Mouse (Mus musculus) gonadal fat pad, adult 2 months (tissue): Measurements from ENCODE around the gene Arfip1. TPM values are rescaled to one million over a fixed set of nuclear protein-coding genes. Genes with fewer than 3 reads are reported as not detected.
"Not testable (repeated sequence)": the region's sequence is repeated elsewhere in the genome, so short reads cannot be mapped to it uniquely, and the experiment has no call there.

ENCODE experiments used
- DNase-seq: peaks from one replicate; pipeline ENCODE4 v3.0.0-alpha.2; 2012; ENCODE audit warnings: low read depth
- polyA plus RNA-seq: library from polyadenylated mRNA; depleted of rRNA; stranded (reverse); fragments of >200 nt; gene quantifications from 2 replicates; pipeline ENCODE4 v1.2.3, GENCODE M21; 2012

Gene Arfip1
- polyA plus RNA-seq, 1 experiment, result 16.1 TPM

GRCm38 (mm10) chr3:84570501-84570900 lies 11.9 kb downstream of the Arfip1 start:
- DNase-seq, result no peak

- no peak for DNase-seq
These were observed 12.8 kb downstream of the Arfip1 start for GRCm38 (mm10) chr3:84569587-84569986.

GRCm38 (mm10) chr3:84568540-84568939 lies 13.9 kb downstream of the Arfip1 start:
- DNase-seq, result no peak

- no peak for DNase-seq
These were observed 19.0 kb downstream of the Arfip1 start for GRCm38 (mm10) chr3:84563415-84563814.

GRCm38 (mm10) chr3:84562911-84563310 lies 19.5 kb downstream of the Arfip1 start:
- not testable (repeated sequence) for DNase-seq

- DNase-seq, result no peak
These were observed 24.1 kb downstream of the Arfip1 start for GRCm38 (mm10) chr3:84558301-84558700.

- no peak for DNase-seq
These were observed 26.6 kb downstream of the Arfip1 start for GRCm38 (mm10) chr3:84555780-84556179.

- DNase-seq, result no peak
These were observed 35.2 kb downstream of the Arfip1 start for GRCm38 (mm10) chr3:84547177-84547576.

GRCm38 (mm10) chr3:84542450-84542849 lies 40.0 kb downstream of the Arfip1 start:
- DNase-seq, result not testable (repeated sequence)

GRCm38 (mm10) chr3:84541881-84542280 lies 40.5 kb downstream of the Arfip1 start:
- no peak for DNase-seq

GRCm38 (mm10) chr3:84540640-84541039 lies 41.8 kb downstream of the Arfip1 start:
- no peak for DNase-seq

- no peak for DNase-seq
These were observed 45.4 kb downstream of the Arfip1 start for GRCm38 (mm10) chr3:84536987-84537386.

GRCm38 (mm10) chr3:84533227-84533626 lies 49.2 kb downstream of the Arfip1 start:
- no peak for DNase-seq

GRCm38 (mm10) chr3:84529021-84529420 lies 53.4 kb downstream of the Arfip1 start:
- DNase-seq, result no peak

GRCm38 (mm10) chr3:84524952-84525351 lies 57.5 kb downstream of the Arfip1 start:
- DNase-seq, result no peak

GRCm38 (mm10) chr3:84516163-84516562 lies 66.3 kb downstream of the Arfip1 start:
- no peak for DNase-seq

- DNase-seq, result no peak
These were observed 69.5 kb downstream of the Arfip1 start for GRCm38 (mm10) chr3:84512774-84513515.

GRCm38 (mm10) chr3:84505193-84505592 lies 77.2 kb downstream of the Arfip1 start:
- no peak for DNase-seq

- no peak for DNase-seq
These were observed 78.1 kb downstream of the Arfip1 start for GRCm38 (mm10) chr3:84504291-84504690.

- no peak for DNase-seq
These were observed 80.3 kb downstream of the Arfip1 start for GRCm38 (mm10) chr3:84502101-84502500.

- no peak for DNase-seq
These were observed 81.9 kb downstream of the Arfip1 start for GRCm38 (mm10) chr3:84500491-84500890.

GRCm38 (mm10) chr3:84497718-84498117 lies 84.7 kb downstream of the Arfip1 start:
- DNase-seq, result no peak

- DNase-seq, result no peak
These were observed 89.8 kb downstream of the Arfip1 start for GRCm38 (mm10) chr3:84492657-84493056.

- no peak for DNase-seq
These were observed 90.3 kb downstream of the Arfip1 start for GRCm38 (mm10) chr3:84492148-84492547.
